Mouse (Mus musculus) megakaryocyte-erythroid progenitor cell, adult 5-6 weeks (primary cell): ENCODE results near the gene Rffl. TPM values are rescaled to one million over a fixed set of nuclear protein-coding genes. Genes with fewer than 3 reads are reported as not detected.

ENCODE experiments used
- ATAC-seq: replicated peaks from 2 replicates; pipeline ENCODE4 v1.8.0; 2016; ENCODE audit warnings: mild to moderate bottlenecking, inconsistent platforms; ENCODE audit not compliant: severe bottlenecking, poor library complexity, low FRiP score, low TSS enrichment
- total RNA-seq, 2 experiments: library from RNA; stranded (forward) in 1 of 2; stranded (reverse) in 1 of 2; fragments of 200-1000, 215-1000 nt in 1 of 2; fragments of >200 nt in 1 of 2; fragmentation: Nextera tagmentation in 1 of 2; gene quantifications; 2 replicates each; pipeline ENCODE4 v1.2.3; 2014 to 2017

Gene Rffl
- total RNA-seq (2014; fragmentation: Nextera tagmentation) (28.7 and 31.2 TPM in 2 replicates), total RNA-seq (2017) (16.4 and 22.4 TPM in 2 replicates)

GRCm38 (mm10) chr11:82871031-82871446, at the start of gene Rffl:
Rffl (minus strand) TSS chr11:82871210.
- peak; percentile 71 for ATAC-seq

DNA sequence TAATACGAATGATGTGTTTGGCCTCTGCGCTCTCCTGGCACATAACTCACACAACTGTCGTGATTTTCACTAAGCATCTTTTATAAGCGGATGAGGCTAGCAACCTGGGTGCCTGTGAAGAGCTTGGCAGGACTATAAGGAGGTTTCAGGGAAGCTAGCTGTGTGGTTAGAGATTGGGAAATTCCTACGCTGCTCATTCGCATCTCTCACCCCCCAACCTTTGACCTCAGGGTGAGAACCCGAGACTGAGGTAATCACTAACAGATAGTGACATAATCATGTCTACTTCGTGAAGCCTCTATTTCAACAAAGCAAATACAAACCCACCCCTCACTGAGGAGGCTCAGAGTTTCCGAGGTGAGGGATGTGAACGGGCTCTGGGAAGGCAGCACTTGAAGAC, 49.8 kb upstream of the Rffl start:
- no peak for ATAC-seq

DNA sequence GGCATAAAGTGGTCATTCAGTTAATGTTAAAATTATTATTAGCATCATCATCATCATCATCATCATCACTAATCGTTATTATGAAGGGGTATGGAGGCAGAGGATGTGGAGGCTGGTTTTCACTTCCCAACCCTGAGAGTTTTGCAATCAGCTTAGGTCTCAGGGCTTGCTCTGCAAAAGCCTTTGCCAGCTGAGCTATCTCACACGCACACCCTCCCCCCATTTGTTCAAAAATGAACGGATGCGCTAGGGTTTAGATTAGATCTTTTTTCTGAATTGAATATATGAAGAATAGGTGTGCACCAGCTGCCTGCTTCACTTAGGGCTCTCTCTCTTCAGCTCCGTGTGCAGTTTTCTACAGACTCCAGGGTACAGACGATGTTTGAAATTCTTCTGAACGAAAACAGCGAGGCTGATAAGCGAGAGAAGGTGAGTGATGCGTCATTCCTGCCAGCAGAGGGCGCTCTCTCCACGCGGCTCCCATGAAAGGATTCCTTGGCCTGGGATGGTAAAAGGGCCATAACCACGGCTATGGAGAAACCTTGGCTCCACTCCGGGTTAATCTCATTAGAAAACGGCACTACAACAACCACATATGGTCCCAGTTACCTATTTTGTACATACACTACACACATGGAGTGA, 43.8 kb upstream of the Rffl start:
- ATAC-seq: peak; percentile 79

- no peak for ATAC-seq
These were observed 39.8 kb upstream of the Rffl start for GRCm38 (mm10) chr11:82910679-82911389.

DNA sequence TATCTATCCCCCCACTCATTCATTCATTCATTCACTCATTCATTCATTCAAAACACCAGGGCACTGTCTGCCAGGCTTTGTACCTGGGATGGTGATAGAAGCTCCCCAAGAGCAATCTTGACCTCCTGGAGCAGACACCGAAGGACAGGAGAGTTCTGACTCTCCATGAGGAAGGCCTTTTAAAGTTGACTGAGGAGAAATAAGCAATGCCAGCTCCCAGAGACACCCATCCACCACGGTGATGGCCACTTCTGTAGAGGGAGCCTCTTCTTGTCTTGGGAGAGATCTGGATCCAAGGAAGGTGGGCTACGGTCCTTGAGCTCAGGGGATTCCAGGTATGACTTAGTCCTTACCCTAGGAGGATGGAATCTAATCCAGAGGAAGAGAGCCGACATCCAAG, 39.2 kb upstream of the Rffl start, which contains the start of gene Unc45b:
TSS of gene Unc45b (plus strand) at position 301 of the 400 bp plus-strand sequence.
- no peak for ATAC-seq

GRCm38 (mm10) chr11:82908608-82908989, 37.6 kb upstream of the Rffl start:
- no peak for ATAC-seq

DNA sequence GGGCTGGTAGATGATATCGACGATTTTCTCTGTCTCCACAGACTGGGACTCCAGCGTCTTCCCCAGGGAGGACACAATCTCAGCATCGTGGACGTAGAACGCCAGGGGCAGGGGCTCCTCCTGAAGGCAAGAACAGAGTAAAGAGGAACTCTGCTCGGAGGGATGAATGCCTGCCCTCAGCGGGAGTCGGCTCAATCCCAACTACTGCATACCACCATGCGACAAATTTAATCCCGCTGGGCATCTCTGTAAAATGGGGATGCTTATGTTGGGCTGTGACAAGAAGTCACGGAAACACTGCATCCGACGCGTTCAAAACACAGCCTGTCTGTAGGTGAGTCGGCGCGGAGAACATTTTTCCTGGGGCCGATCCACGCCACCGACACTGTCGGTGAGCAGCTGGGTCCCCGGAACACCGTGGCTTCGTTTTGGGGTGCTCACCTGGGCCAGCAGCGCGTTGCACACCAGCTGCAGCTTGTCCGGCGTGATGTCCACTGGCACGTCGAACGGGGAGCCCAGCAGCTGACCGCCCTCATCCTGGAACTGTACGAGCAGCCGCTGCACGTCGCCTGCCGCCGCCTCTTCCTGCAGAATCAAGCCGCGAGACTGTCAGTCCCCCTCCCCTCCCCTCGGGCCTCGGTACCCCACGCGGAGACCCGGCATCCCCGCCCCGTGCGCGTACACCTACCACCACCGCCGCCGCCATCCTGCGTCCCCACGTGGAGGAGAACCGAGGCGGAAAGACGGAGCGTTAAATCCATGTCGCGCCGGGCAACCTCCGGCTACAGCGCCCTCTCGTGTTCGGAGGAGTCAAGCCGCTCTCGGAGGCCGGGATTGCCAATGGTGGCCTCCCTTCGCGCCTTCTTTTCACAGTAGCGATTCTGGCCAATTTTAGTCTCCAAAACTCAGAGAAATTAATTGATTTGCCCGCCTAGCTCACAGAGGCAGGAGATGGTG, 36.9 kb upstream of the Rffl start, which contains the start of gene Nle1:
TSS of gene Nle1 (minus strand) at position 761 of the 957 bp plus-strand sequence.
- peak; percentile 77 for ATAC-seq

DNA sequence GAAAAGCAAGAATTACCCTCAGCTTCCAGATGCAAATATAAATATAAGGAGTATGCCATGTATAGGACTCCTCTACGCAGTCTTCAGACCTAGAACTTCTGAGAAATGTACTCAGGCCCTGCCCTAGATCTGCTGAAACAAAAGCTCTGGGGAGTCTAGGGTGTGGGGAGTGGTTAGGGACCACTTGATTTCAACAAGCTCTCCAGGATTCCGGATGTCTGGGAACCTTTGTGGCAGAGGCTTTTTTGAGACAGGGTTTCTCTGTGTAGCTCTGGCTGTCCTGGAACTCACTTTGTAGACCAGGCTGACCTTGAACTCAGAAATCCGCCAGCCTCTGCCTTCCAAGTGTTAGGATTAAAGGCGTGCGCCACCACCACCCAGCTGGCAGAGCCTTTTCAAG, 34.8 kb upstream of the Rffl start:
- no peak for ATAC-seq

GRCm38 (mm10) chr11:82904952-82905351, 33.9 kb upstream of the Rffl start:
- ATAC-seq: no peak

GRCm38 (mm10) chr11:82901606-82902310, 30.7 kb upstream of the Rffl start:
- no peak for ATAC-seq

DNA sequence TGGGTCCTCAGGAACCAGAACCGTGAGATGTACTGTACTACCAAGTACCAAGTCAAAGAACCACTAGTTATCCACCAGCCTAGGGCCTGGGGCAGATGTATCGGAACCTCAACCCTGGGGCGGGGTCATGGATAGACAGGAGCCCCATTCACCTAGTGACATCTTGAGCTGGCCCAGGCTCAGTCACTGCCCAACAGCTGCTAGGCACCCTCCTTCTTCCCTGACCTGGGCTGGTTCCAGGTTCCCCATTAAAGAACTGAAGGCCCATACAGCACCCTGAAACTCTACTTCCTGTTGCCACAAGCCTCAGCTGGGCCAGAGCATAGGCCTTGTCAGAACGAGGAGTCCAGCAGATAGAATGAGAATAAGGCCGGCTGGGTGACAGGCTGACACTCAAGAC, 28.7 kb upstream of the Rffl start:
- 0 out of 2 replicates have a peak, but pooled peaks have one; percentile 8 for ATAC-seq

DNA sequence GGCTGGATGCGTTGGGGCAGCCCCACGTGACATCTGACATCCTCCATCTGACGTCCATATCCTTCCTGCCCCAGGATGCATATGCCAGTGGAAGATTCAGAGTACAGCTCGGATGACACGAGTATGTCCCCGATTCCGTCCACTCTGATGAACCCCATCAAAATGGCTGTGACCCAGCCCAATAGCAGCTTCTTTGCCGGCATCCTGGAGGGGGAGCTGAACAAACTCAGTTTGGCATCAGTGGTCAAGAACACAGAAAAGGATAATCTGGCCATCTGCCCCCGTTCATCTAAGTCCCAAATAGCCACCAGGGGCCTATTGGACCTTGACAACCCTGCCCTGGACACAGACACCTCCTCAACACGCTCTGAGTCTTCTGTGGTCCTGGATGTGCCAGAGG, 26.5 kb upstream of the Rffl start:
- ATAC-seq: 0 out of 2 replicates have a peak, but pooled peaks have one; percentile 27

DNA sequence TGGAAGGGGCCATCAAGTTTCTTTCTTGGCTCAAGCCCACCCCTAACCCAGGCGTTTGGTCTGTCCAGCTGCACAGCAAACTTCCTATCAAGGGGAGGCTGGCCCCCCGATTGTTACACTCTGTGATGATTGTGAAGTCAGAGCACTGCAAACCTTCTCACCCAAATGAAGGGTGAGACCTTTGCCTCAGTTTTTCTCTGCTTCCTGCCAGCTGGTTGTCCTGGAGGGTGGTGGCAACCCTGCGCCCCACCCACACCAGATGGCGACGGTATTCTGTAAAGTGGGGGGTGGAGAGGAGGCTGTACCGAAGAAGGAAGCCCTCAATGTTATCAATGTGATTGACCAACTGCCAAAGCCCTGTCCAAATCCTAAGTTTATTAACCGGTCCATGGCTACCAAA, 20.9 kb upstream of the Rffl start, which contains the start of gene Fndc8:
TSS of gene Fndc8 (plus strand) at position 189 of the 400 bp plus-strand sequence.
- ATAC-seq: no peak

GRCm38 (mm10) chr11:82890342-82890762, 19.3 kb upstream of the Rffl start, which contains the start of gene Rad51d:
Rad51d (minus strand) TSS chr11:82890614.
- peak; percentile 94 for ATAC-seq

GRCm38 (mm10) chr11:82889524-82890341, 18.7 kb upstream of the Rffl start:
- peak; percentile 31 for ATAC-seq

DNA sequence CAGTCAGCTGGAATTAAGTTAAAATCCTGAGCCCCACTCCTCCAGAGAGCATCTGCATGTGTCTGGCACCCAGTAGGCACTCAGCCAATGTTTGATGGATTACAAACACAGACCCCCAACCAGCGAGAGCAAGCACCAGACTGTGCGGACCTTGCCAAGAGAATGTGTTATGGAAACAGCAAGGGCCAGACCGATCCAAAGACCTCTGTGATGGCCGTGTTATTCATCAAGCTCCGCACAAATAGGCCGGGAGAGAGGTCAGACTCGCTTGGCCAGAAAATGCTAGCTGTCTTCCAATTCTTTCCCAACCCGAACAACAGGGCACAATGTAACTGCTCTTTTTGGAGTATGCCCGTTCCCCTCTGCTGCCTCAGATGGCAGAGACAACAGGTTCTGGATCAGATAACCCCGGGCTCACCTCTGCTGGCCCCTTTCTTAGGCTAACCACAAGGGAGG, 17.5 kb upstream of the Rffl start:
- no peak for ATAC-seq

DNA sequence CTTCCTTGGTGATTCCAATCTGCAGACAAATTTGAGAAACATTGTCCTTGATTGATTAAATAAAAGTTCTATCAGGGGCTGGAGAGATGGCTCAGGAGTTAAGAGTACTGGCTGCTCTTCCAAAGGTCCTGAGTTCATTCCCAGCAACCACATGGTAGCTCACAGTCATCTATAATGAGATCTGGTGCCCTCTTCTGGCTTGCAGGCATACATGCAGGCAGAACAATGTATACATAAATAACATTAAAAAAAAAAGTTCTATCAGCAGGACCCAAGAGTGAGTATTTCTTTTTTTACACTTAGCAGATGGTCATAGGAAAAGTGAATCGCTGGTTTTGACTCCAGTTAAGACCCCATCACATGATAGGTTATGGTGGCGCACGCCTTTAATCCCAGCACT, 15.5 kb upstream of the Rffl start:
- ATAC-seq: no peak

DNA sequence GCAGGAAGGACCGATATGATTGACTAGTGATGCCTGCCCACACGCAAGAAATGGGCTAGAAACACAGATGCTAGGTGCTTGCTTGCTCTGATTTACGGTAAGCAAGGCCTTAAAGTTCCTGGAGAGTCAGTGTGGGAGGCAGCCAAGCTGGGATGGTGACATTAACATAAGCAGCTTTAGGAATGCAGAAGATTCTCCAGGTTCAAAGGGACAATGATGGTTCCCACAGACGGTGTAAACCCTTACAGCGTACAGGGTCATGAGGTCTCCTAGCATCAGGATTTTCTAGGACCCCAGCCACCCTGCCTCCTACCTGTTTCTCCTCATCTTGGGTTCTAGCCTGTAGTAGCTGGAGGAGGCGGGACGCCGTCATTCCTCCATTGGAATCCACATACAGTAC, 12.2 kb upstream of the Rffl start:
- ATAC-seq: no peak
